Mouse (Mus musculus): ENCODE measurements around the gene Ankrd26.

Ankrd26 gene

DNA sequence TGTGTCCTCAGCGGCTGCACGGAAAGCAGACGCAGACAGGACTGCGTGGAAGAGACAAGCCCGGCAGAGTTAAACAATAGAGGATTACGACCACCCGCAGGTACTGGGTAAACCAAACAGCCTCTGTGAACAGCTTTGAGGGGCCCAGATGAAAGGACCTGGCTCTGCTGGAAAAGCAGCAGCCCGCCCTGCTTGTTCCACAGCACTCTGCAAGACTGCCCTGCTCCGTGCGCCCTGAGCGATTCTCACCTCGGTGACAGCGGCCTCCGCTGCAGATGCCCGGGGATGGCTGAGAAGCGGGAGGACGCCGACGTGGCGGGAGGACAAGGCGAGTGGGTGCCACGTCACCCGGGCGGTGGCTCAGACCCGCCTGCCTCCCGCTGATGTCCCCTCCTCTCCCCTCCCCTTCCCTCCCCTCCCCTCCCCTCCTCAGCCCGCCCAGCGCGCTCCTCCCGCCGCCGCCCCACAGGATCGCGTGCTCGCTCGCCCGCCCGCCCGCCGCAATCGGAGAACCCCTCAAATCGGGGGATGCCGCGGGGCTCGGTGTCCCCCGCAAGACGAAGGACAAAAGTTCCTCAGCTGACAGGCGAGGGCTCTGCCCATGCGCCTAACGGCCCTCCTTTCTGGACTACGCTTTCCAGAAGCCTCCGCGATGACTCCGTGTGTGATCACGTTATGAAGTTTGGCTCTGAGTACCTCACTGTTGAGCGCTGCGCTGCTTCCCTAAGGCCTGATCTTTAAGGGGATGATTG, 82.9 kb downstream of the Ankrd26 start, which contains the start of gene Zfp9:
Gene Zfp9 (minus strand): TSS at position 364 of the 752 bp plus-strand sequence.
- peak; percentile 88 for DNase-seq (ENCODE audit: low read depth, low spot score)

DNA sequence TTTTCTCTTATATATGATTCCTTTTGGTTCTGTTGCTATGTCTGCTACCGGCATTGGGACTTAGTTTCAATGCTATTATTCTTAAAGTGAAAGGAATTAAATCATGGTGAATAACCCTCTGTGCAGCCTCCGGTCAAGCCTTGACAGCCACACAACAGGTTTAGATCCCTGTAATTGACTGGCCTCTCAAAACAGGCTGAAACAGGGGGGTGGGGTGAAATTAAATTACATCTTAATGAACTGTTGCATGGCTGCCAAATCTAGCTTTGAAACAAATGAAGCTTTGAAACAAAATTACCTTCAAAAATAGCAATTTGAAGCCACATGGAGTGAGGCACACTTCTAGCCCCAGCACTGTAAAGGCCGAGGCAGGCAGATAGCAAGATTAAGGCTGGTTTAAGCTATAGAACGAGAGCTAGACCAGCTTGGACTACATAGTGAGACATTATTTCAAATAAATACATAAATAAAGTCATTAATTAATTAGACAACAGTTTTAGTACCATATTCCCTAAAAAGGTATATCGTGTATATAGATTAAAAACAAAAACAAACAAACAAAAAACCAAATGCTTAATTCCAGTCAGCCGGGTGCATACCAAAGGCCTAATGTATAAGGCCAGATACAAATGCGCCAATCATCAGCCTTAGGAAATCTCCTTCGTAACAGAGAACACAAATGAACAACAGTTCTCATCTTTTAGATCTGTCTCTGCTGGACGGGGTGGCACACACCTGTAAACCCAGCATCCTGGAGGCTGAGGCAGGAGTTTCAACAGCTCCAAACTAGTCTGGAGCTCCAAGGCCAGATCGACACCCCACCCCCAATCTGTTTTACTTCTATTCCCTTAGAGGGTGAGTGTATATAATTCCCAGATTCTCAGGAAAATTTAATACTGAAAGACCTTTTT, 83.9 kb downstream of the Ankrd26 start:
- DNase-seq (ENCODE audit: low read depth, low spot score) = no peak

DNA sequence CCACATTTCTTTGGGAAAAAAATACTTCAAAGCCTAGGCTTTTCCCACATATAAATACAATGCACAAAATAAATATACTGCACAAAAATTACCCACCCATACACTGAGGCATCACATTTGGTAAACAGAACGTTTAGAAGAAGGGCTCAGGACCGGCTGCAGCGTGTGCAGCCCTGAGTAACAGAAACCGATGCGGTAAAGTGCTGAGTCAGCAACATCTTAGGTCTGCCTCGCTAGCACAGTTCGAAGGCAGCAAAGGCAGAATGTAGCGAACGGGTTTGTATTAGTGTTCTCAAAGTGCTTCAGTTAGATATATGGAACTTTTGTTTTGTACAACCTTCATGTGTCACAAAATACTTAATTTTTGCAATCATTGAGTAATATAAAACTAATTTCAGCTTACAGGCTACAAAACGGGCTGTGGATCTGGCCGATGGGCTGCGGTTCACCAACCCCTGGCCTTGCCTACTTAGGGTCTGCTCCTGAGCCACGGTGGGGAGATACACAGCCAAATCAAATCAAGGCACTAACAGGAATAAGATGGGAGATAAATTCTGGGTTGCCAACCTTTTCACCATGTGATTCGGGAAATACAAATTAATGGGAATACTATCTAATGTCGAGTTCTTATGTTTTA, 99.8 kb downstream of the Ankrd26 start:
- no peak for DNase-seq (ENCODE audit: low read depth, low spot score)

DNA sequence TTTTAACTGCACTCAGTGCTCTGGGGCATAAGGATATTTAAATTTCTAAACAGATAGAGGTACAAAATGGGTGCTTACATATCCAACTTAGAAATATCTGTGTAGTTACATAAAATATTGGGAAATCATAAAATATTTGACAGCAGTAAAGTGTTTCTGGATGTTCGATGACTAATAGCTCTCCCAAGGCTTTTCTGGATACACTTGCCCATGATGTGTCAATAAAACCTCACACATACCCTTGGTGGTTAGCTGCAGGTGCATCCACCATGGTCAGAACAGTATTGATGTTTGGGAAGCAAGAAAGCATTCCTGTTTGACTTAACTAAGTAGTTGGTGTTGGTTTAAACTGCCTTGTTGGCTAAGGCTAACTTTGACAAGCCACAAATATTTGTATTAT, 104.3 kb downstream of the Ankrd26 start:
- no peak for DNase-seq (ENCODE audit: low read depth, low spot score)

DNA sequence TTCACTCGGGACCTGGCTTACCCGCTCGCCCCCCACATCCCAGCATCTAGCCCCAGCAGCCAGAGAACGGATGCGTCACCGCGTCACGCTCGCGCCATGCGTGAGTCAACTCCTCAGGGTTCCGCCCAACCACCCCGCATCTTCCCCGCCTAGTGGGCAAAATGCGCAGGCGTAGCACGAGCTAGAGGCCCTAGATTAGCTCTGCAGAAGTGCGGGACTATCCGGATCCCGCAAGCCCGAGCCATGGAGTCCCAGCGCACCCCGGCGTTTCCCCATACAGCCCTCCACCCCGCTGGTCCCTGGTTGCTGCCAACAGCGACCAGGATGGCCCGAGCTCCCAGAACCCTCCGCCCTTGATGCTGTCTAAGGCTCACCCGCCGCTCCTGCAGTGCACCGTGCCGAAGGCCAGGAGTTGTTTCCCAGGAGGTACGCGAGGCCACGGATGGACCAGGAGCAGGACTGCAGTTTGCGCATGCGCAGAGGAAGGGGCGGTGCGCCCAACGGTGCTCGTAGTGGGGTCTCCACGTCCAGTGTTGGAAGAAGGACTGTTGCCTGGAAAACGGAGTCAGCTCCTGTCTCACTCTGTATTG, 106.9 kb downstream of the Ankrd26 start, which contains the start of gene Zfp248:
Gene Zfp248 (minus strand): TSS at position 487 of the 590 bp plus-strand sequence.
- DNase-seq (ENCODE audit: low read depth, low spot score) = peak; percentile 94

DNA sequence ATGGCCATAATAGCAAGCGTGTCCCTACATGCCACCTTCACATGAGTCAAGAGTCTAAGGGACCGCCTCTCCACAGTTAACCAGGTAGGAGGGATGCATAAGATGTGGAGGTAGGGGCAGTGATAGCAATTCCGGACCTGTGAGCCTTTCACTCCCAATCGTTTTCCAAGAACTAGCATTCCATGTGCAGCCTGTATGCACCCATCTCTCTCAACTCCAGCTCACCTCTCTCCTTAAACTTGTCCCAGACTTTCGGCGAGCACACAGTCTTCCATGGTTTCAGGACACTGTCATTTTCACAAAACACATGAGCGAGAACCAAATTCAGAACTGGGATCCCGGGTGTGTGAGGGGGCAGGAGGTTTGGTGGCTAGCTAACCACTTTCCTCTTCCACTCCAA, 107.6 kb downstream of the Ankrd26 start:
- peak; percentile 12 for DNase-seq (ENCODE audit: low read depth, low spot score)

Data from telencephalon, adult 2 months (tissue).